Mouse (Mus musculus) retina, postnatal 7 days (tissue): ENCODE results near the gene Tmem258.
"Not testable (repeated sequence)": the region's sequence is repeated elsewhere in the genome, so short reads cannot be mapped to it uniquely, and the experiment has no call there.

Experiments
- DNase-seq: peaks from one replicate; pipeline ENCODE4 v3.0.0-alpha.2; 2012; ENCODE audit warnings: low read depth, low spot score

Tmem258 gene

DNA sequence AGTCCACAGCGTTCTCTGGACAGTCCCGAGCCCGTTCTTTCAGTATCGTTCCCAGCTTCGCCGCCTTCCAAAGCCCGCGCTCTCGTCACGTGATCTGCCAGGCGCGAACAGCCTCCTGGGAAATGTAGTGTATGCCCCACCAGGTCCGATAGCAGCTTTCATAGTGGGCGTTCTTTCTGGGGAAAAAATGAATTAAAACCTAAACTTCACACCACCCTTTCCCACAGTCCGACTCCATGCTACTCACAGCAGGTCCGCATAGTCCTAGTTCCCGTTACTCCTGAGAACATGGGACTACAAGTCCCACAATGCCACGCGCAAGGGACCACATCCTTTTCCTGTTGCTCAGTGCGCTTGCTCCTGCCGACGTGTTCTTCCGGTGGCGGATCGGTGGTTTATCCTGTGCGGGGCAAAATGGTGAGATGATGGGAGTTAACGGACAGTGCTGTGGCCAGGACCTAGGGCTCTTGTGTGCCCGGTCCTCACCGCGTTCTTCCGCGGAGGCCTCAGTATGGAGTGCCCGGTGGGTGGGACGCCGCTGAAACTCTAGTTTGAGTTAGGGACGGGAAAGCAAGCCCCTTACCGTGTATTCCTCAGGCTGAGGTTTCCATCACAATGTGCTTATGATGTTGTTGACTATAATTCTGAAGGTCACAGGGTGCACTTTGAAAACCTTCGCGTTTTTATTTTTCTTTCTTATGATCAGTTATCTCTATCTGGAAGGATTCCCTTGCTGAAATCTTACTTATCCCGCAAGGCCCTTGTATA is at the start of gene Tmem258, which contains the start of gene Fen1:
Gene Tmem258 (plus strand): TSS at position 167 of the 768 bp plus-strand sequence.
Gene Fen1 (minus strand): TSS at position 322 of the 768 bp plus-strand sequence.
- peak; percentile 87 for DNase-seq

GRCm38 (mm10) chr19:10157725-10158124 is 46.1 kb upstream of the Tmem258 start:
- no peak for DNase-seq

DNA sequence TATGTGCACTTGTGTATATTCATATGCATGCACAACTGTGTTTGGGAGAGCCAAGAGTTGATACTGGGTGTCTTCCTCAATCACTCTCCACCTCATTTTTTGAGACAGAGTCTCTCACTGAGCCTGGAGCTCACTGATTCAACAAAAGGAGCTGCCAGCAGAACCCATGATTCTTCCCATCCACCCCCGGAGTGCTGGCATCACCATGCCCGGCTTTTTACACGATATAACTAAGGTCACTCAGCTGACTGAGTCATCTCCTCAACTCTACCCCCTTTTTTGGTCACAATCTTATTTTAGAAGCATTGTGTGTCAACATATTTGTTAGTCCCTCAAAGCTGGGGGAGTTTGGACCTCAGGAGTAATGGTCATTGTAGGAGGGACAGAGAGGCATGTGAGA is 39.9 kb upstream of the Tmem258 start:
- DNase-seq, result no peak

DNA sequence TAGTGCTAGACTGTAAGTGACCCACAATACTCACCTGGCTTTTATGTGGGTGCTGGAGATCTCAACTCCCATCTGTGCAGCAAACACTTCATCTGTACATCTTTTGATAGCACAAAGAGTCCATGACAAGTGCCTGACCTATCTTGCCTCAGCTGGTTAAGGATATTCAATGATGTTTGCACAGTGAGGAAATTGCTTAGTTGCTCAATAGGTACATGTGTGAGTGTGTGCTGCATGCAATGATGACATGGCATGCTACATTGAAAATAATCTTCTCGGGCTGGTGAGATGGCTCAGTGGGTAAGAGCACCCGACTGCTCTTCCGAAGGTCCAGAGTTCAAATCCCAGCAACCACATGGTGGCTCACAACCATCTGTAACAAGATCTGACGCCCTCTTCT is 37.9 kb upstream of the Tmem258 start:
- not testable (repeated sequence) for DNase-seq

- DNase-seq, result no peak
Measured at GRCm38 (mm10) chr19:10167112-10167511, 36.7 kb upstream of the Tmem258 start.

GRCm38 (mm10) chr19:10167951-10168350 is 35.9 kb upstream of the Tmem258 start:
- DNase-seq, result no peak

GRCm38 (mm10) chr19:10168441-10168840 is 35.4 kb upstream of the Tmem258 start:
- DNase-seq, result no peak

DNA sequence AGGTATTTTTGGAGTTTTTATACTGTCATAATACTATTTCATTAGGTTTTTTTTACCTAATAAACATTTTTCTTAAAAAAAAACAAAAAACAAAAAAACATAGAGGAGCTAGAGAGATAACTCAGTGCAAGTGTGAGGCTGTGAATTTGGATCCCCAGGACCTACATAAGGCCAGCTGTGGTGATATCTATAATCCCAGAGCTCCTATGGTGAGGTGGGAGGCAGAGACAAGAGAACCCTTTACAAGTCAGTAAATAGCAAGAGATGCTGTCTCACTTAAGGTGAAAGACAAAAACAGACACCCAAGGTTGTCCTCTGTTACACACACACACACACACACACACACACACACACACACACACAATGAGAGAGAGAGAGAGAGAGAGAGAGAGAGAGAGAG is 34.6 kb upstream of the Tmem258 start:
- DNase-seq, result no peak

DNA sequence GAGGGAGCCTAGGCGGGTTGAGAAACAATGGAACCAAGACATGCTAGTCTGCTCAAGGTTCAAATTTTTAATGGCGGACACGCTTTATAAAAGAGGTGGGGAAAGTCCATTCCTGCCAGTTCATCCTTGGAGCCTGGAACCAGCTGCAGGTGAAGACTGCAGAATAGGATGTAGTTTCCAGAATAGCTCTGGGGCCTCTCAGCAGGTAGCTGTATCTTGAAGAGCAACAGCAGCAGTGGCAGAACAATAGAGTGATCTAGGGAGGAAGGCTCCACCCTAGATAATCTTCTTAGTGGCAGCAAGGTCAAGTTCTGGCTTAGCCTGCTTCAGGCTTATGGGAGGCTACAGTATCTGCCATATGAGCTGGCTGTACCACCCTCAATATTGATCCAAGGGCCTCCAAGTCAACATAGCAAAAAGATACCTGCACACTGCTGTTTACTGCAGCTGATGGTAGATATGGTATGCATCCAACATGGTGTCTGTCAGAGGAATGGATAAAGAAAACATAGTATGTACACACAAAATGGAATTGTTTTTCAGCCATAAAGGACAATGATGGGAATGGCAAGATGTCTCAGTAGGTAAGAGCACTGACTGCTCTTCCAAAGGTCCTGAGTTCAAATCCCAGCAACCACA is 34.0 kb upstream of the Tmem258 start:
- DNase-seq, result not testable (repeated sequence)

- no peak for DNase-seq
Measured at GRCm38 (mm10) chr19:10170466-10170865, 33.3 kb upstream of the Tmem258 start.

DNA sequence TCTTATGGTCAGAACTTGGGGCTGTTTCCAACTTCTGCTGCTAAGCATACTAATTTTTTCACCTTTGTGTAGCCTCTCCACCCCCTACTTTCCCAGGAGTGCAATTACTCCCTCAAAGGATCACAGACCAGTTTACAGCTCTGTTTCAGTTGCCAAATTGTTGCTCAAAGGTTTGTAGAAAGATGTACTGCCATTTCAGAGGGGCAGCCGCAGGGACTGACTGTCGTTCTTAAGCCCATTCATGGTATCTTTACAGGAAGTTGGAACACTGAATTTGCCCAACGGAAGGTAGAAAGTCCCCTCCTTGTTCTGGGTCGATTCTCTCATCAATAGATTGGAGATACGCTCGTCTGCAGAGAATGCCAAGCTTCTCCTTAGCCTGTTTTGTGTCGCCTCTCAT is 32.5 kb upstream of the Tmem258 start:
- no peak for DNase-seq

DNA sequence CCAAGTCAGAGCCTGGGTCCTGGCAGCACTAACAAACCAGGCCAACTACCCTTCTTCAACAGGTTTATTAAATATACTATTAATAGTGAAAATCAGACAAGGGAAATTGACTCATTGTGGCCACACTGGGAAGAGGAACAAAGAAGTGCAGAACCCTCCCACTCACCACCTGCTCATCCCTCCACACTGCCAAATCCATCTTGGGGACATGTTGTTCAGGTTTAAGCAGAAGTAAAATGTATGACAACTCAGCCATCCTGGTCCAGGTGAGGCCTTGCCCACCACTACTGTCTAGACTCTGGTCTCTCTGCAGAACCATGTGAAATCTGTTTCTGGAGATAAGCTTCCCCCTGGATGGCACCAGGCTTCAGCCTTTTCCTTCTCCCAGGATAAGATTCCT is 32.0 kb upstream of the Tmem258 start:
- no peak for DNase-seq

- DNase-seq, result no peak
Measured at GRCm38 (mm10) chr19:10173116-10173718, 30.6 kb upstream of the Tmem258 start.

DNA sequence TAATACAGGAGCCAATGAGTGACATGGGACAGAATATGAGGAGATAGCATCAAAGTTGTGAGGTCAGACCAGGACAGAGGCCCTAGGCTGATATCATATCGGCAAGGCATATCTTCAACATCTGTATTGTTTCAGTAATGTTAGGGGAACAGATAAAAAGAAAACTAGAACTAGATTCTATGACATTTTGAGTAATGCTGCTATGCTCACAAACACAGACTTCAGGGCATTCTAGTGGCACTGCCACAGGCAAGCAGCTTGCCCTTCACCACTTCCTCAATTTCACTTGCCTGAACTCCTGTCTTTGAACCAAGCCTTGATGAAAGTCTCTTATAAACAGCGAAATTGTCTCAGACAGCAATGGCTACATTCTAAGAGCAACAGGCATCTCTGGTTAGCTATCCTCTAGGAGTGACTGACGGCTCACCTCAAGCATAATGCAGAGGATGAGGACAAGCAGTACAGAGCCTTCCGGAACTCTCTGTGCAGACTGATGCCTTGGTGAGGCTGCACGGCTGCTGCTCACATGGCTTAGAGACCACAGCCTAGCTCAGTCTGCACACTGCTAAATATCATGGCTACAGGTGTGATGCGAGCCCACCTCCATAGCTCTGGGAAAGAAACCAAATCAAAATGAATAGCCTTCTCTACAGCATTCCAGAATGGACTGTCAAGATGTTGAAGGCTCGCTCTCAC is 29.8 kb upstream of the Tmem258 start:
- DNase-seq, result no peak

DNA sequence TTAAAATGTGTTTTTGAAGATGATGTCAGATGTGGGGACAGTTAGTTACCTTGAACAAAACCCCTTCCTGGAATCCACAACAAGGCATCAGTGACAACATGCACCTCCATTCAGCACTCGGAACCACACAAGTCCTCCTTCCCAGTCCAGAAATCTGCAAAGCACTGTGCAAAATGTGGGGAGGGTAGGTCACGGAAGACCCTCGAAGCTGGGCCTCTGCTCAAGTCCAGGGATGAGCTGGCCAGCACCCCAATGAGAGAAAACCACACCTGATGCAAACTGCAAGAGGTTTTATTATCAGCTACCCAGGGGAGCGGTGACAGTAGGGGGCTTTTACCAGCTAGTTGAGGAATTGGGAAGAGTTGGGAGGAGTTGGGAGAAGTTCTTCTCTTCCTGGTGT is 28.9 kb upstream of the Tmem258 start:
- DNase-seq, result no peak

DNA sequence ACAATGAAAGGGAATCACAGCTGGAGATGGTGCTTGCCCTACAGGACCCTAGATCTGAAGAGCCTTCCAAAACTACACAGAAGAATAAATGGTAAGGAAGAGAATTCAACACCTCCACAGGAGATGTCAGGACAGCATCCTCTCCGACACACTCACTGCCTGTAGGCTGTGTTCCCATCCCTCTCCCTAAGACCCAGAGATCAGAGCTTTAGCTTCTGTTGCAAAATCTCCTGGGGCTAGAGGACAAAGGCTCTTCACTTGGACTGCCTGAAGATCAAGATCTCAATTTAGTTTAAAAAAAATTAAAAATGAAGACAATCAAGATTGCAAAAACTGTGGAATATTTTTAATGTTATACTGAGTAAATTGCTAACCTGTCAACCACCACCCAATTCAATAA is 27.3 kb upstream of the Tmem258 start:
- no peak for DNase-seq

- no peak for DNase-seq
Measured at GRCm38 (mm10) chr19:10176941-10177372, 26.9 kb upstream of the Tmem258 start.

GRCm38 (mm10) chr19:10181225-10181624 is 22.6 kb upstream of the Tmem258 start:
- DNase-seq, result no peak

GRCm38 (mm10) chr19:10182142-10182541 is 21.7 kb upstream of the Tmem258 start:
- DNase-seq, result no peak

GRCm38 (mm10) chr19:10182670-10183298 is 21.0 kb upstream of the Tmem258 start, which contains the start of gene Fads1:
Fads1 (plus strand) TSS chr19:10182888.
- peak; percentile 84 for DNase-seq

- peak; percentile 51 for DNase-seq
Measured at GRCm38 (mm10) chr19:10183299-10183983, 20.4 kb upstream of the Tmem258 start.
